Mouse (Mus musculus): ENCODE data around the gene Atp2b1.

GRCm38 (mm10) chr10:99040171-99040570, 126.0 kb downstream of the Atp2b1 start:
- TF ChIP-seq GATA1 (IDR thresholded peaks at IDR 0.05; ENCODE audit: borderline replicate concordance, low read length) (no peak), FLI1 (IDR thresholded peaks at IDR 0.05; ENCODE audit: low read length) (no peak)
